Mouse (Mus musculus): Measurements from ENCODE around the gene Sptssa.
"Not testable (repeated sequence)": the region's sequence is repeated elsewhere in the genome, so short reads cannot be mapped to it uniquely, and the experiment has no call there.

Gene Sptssa

DNA sequence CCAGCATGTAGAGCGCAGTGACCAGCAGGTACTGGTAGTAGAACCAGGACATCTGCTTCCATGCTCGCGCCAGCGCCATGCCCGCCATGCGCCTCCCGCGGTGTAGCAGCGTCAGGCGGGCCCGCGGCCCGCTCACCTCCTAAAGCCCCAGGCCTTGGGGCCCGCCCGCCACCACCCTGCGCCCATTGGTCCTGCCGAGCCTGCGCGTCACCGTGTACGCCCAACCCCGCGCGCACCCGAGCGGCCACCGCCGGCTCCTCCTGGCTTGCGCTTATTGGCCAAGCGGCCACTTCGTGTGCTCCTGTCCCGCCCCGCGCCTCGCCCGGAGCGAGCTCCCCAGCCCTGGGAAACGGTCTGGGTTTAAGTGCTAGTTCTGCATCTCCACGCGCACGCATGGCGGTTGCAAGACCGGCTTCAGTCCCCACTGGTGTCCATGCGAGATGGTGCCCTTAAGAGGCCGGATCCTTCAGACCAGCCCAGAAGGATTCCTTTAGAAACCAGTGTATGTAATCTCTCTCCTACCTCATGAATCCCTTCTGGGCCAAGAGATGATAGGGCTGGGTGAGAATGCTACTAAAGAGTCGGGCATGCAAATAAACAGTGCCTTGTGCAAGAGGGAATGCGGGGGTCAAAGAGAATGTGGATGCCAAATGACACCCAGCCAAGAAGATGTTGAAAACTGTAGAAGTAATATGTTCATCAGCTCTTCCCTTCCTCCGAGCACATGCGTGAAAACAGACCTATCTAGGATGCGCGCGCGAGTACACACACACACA, at the start of gene Sptssa:
Gene Sptssa, minus strand, starts transcription at position 178 of the 776 bp plus-strand sequence.
- DNase-seq, result peak; percentile 97 to 98

DNA sequence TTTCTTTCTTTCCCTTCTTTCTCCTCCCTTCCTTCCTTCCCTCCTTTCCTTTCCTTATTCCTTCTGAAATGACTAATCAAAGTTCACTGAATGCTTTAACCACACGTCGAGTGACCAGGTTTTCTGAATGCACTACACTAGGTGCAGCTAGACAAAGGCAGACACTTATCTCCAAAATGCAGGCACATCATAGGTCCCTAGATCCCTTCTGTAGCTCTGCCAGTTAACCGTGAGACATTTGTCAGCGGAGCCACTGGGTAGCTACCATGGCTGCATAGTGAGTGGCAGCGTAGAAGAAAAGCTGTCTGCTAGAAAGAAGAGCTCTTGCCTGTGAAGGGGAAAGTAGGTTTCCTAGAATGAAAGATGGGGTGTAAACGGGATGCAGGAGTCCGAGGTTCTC, 43.0 kb upstream of the Sptssa start:
- DNase-seq, result no peak

DNA sequence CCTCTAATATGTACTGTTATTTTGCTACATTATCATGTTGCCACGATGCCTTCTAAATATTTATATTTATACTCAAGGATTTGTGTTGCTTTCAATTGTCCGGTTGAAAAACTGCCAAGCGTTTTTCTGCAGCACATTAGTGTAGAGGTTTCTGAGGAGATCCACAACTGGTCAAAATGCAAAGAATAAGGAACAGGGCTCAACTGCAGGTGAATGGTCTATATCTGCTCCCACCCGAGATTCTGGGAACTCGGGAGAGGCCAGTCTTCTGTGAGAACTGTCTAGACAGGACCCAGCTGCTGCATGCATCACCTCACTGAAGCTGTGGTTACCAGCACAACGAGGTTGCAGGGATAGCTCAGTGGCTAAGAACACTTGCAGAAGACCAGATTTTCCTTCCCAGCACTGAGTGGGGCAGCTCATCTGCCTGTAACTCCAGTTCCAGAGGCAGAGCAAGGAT, 41.4 kb upstream of the Sptssa start:
- DNase-seq, result no peak

DNA sequence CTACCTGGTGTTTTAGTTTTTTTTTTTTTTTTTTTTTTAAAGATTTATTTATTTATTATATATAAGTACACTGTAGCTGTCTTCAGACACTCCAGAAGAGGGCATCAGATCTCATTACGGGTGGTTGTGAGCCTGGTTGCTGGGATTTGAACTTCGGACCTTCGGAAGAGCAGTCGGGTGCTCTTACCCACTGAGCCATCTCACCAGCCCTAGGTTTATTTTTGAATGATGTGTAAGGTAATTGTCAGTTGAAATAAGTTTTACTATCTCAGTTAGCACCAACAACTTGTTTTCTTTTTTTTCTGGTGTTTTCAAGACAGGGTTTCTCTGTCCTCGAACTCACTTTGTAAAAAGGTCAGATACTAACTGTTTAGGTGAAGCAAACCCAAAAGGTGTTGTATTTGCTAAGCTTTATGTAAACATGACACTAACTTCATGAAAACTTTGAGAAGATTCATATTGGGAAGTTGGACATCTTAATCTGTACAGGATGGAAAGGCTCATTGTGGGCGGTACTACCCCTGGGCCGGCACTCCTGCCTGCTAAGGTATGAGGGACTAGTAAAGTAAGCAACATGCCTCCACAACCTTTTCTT, 40.7 kb upstream of the Sptssa start:
- DNase-seq, result peak in 1 of 2 experiments; percentile 36

DNA sequence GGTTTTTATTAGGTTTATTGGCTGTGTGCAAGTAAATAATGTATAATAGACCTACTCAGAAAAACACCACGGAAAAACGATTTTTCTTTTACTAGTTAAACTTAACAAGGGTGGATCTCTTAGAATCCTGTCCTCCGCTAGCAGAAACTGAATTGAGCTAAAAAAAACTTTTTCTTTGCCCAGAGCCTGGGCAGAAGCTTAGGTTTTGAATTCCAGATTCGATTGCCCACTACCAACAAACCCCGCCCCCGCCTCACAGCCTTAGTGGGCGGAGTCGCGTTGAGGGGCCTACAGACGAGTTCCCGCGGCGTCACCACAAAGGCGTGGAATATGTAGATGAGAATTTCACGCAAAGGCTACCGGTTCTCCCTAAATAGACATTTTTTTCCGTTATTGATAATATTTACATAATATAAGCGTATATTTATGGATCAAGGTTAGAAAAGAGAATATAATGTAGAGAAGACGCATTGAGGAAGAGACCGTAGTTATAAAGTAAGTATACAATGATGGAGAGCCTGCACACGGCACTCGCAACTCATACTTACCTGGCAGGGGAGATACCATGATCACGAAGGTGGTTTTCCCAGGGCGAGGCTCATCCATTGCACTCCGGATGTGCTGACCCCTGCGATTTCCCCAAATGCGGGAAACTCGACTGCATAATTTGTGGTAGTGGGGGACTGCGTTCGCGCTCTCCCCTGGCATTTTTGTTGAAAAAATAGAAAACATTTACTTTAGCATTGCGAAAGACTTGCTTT, 40.0 kb upstream of the Sptssa start:
- DNase-seq, result peak; percentile 89 to 96

DNA sequence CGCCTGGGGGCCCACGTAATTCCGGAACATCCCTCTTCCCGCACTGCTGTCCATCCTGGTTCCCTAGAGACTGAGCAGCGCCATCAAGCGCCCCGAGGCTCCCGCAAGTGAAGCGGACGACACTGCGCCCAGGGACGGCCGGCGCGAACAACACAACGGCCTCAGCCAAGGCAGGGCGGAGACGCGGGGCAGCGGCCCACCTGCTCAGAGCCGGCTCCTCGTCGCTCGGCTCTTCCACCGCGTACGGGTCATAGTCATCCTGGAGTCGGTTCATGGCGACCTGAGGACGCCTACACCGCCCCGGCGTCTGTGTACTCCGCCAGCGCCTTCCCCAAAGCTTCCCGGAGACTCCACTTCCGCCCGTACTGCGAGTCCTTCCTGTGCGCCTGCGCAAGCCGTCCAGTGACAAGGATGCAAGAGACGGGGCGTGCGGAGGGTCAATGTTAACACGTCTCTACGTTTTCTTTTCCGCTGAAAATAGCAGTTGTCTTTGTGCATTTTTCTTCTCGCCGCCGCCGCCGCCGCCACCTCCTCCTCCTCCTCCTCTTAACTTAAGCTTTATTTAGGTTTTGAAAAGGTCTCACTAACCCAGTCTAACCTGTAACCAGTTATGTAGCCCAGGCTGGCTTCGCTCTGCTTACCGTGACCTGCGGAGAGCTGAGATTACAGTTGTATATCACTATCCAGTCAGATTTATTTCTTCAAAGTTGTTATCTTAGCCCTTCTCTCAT, 39.3 kb upstream of the Sptssa start, which contains the start of gene Eapp:
Gene Eapp, minus strand, starts transcription at position 387 of the 731 bp plus-strand sequence.
- DNase-seq, result peak; percentile 96 to 98

DNA sequence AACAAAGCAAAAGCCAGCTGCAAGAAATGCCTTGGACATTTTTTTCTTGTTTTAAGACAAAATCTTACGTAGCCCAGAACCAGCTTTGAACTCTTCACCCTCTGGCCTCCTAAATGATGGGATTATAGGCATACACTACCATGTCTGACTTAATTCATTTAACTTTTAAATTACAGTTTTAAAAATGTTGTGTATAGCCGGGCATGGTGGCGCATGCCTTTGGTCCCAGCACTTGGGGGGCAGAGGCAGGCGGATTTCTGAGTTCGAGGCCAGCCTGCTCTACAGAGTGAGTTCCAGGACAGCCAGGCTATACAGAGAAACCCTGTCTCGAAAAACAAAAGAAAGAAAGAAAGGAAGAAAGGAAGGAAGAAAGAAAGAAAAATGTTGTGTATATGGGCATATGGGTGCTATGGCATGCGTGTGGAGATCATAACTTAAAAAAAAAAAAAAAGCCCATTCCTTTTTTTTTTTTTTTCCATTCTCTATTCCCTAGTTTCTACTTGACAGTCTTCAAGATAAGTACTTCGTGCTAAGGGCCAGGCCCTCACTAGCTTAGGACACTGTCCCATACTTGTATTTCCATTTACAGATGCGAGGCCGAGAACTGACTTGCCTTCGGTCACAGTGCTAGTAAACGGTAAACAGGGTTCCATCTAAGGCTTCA, 38.6 kb upstream of the Sptssa start:
- DNase-seq, result no peak

DNA sequence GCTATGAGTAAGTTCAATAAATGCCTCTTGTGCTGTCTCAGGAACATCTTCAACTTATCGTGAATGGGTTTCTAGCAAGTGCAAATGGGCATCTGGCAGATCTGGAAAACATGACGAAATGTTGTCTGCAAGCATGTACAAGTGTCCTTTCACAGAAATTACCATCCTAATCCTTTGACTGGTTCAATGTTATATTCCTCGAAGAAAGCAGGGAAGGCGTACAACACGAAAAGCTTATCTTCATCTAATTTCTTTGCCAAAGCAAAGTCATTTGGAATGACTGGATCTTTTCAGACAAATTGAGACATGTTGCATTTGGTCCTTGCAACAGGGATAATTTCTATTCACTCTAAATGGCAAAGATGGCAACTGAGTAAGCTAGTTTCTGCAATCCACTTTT, 32.7 kb upstream of the Sptssa start:
- no peak for DNase-seq

DNA sequence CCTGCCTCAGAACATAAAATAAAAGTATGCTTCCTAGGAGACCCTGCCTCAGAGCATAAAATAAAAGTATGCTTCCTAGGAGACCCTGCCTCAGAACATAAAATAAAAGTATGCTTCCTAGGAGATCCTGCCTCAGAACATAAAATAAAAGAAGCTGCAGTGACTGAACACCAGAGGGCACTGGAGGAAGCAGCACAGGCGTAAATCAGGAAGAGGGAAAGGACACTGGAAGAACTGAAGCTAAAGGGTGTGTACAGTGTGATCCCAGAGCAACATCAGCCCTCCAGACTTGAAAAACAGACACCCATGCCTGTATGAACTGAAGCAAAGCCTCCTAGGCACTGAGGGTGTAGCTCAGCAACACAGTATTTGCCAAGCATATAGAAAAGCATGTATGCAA, 26.8 kb upstream of the Sptssa start:
- DNase-seq, result no peak

DNA sequence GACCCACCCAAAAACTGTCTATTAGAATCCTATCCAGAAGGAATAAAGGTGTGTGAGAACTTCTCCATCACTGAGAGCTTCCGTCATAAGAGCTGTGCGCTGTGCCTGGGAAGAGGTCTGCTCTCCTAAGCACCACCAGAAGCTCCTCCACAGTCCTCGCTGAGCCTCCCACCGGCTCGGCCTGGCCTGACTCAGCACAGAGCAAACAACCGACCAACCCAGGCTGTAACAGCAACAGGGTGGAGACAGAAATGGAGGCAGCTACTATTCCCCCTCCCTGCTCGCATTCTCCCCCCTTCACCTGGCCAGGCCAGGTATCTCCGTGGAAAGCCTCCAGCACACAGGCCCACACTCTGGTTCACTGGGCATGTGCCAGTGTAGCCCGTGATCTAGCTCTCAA, 20.3 kb upstream of the Sptssa start:
- no peak for DNase-seq

DNA sequence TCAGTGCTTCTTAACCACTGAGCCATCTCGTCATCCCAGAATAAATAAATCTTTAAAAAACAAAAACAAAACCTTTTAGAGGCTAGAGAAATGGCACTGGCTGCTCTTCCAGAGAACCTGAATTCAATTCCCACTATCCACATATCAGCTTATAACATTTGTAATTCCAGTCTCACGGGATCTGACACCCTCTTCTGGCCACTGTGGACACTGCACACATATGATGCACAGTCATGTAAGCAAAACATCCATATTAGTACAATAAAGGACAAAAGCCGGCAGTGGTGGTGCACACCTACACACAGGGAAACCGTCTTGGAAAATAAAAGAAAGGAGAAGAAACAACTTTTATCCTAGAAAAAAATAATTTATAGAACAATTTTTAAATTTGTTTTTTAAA, 19.0 kb upstream of the Sptssa start:
- DNase-seq, result no peak

DNA sequence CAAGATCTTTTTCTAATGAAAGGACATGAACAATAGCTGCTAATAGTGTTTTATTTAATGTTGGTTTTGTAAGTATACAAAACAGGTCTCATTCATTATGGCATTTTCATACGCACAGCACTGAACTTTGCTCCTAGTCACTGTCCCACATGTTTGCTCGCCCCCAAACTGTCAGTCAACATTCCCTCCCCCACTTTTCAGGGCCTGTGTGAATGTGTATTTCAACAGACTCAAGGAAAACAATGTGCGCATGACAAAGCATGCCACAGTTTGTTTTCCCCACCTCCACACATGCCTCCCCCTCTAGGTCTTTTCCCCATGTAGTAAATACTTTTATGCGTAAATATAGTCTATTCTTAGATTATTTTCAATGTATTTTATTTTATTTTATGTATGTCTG, 14.9 kb upstream of the Sptssa start:
- DNase-seq, result no peak

DNA sequence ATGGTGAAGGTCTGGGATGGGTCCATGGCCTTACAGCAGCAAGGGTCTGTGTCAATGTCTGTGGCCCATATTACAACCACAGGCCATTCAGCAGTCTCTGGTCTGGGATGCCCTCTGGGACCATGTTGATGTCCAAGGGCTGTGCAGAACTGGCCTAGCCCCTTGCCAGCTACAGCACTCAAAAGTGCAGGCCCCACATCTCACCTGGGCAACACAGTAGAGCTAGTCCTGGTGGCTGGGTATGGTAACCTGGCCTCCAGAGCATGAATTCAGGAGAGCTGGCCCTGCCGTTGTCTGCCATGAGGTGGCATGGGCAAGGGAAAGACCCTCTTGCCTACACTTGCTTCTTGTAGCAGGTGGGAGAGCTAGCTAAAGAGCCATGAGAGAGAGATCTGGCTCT, 11.8 kb upstream of the Sptssa start:
- no peak for DNase-seq

DNA sequence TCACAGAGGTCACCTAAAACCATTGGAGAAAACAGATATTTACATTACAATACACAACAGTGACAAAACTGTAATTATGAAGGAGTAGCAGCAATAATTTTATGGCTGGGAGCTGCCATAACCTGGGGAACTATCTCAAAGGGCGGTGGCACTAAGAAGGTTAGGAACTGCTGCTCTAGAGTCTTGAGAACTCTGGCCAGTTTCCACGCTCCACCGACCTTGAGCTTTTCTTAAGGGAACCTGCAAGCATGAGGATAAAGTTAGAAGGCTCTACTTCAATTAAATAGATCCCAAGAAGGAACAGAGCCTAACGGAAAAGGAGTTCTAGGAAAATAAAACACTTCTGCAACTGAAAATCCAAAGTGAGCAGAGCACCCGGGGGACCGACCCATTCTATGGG, 9.2 kb upstream of the Sptssa start:
- no peak for DNase-seq

DNA sequence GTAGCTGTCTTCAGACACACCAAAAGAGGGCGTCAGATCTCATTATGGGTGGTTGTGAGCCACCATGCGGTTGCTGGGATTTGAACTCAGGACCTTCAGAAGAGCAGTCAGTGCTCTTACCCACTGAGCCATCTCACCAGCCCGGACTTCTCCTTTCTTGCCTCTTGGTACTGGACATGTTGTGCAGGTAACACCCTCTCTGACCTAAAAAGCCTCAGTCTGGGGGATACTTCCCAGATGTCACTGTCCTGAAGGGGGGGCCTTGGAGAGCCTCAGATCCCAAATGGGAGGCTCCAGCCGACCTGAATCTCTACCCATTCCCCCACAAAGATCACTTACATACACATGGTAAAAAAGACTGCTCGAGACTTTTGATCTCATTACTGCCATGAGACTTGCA, 5.1 kb upstream of the Sptssa start:
- not testable (repeated sequence) for DNase-seq

DNA sequence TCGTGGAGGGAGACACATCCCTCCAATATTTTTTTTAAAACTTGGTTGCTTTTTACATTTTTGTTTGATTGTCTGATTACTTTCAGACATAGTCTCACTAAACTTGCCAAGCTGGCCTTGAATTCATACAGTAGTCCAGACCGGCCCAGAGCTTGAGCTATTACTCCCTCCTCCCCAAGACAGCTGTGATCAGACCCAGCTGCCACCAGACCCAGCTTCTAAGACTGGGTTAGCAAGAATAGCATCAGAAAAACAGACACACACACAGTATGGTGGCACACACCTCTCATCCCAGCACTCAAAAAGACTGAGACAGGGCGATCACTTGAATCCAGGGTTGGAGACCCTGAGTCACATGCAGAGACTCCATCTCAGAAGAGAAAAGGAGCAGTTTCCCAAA, 3.5 kb upstream of the Sptssa start:
- DNase-seq, result no peak

DNA sequence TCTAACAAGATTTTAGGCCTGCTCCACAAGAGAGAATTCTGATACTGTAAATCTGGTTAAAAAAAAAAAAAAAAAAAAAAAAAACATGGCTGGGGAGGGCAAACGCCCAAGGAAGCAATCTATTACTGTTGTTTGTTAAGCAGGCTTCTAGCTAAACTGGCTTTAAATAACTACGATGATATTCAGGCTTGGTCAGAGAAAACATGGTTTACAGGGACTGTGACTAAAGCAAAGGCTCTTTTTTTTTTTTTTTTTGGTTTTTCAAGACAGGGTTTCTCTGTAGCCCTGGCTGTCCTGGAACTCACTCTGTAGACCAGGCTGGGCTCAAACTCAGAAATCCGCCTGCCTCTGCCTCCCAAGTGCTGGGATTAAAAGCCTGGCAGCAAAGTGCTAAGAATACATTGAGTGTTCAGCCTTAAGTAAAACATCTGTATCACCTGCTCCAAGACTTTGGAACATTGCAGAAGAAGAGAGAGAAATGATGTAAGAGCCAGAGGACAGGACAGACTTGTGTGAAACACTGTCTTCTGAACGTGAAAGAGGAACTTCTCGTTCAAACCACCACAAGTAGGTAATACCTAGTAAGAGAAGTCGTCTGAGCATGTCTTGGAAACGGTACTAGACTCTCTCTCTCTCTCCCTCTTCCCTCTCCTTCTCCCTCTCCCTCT, 2.2 kb upstream of the Sptssa start:
- DNase-seq, result no peak

DNA sequence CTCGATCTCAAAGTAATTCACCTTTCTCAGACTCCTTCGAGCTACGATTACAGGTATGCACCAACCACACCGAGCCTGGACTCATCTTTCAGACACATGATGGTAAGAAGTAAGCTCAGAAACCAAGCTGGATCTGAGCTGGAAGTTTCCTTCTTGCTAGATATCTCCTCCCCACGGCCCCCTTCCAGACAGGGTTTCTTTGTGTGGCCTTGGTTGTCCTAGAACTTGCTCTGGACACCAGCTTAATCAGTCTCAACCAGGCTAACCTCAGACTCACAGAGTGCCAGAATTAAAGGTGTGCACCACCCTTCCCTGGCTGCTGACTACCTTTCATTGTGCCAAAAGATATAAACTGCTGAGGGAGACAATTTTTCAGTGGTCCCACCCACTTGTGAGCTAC, 1.6 kb upstream of the Sptssa start:
- no peak for DNase-seq

DNA sequence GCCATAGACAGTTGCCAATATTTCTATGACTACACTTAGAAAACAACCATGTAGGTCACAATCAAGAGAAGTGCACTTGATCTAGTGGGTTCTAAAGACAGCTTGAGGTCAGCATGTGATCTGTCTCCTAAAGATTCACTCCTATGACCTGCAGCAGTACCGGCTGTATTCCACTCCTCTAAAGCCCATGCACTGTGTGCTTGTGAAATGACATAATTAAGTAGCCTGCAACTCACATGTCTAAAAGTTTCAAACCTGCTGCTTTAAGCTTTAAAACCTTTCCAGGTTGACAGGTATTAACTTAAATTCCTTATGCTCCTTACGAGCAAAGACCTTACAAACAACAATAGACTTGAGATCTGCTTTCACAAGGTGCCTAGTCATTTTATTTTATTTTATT, 853 bp upstream of the Sptssa start:
- no peak for DNase-seq

DNA sequence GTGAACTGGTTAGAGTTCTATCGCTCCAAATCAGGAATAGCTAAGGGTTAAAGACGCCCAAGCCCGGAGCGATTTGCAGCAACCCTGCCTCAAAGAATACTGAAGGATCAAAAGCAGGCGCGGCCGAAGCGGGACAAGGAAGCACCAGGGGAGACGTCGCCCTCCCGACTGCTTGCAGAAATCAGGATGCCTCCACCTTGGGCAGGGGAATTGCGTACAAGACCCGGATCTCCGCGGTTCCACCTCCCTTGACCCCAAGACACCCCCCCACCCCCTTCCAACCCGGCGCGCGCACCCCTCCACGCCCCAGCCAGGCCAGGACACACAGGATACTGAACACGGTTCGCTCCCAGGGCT, 356 bp downstream of the Sptssa start:
- no peak for DNase-seq

DNA sequence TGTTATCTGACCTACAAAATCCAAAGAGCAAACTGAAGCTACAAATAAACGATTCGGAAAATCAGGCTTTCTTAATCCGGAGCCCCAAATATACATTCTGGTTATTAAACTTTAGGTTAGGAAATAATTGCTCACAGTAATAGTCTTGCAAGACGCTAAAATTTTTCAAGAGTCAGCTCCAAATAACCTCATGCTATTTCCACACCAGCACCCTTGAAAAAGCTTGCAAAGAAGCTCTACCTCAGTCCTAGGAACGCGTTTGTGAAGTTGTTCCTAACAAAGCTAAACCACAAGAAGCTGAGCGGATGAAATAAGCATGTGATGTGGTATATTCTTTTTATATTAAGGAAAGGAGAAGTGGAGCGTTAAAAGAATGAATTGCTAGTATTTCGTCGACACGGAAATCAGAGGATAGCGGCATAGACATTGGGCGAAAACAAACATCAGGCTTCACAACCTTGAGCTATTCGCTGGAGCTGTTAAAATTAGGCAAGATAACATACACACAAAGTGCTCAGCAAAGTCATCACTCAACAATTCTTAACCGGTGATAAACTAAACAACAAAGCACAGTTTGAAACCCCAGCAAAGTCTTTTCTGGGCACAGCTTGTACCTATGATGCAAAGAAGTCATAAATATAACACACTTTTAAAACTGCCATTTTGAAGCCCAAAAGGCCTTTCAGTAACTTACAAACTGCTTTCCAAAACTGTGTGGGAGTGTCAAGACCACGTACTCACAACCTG, 908 bp downstream of the Sptssa start:
- DNase-seq, result no peak

All from cerebellum, postnatal 25 days (tissue).